Mouse (Mus musculus) gastrocnemius, postnatal 14 days (tissue): ENCODE measurements around the gene Sorbs1. TPM values are rescaled to one million over a fixed set of nuclear protein-coding genes. Genes with fewer than 3 reads are reported as not detected.

ENCODE experiments used
- DNase-seq: peaks from one replicate; pipeline ENCODE4 v3.0.0; 2021; ENCODE audit warnings: mixed read lengths
- intact Hi-C: fragments of 180-260 bp; cut with DNase I; formaldehyde crosslinking; loops from one replicate; pipeline ENCODE4 v1.15.1; 2025; ENCODE audit warnings: low total_unique reads
- total RNA-seq, 2 experiments: library from RNA; stranded (reverse); gene quantifications; 2 replicates each; pipeline ENCODE4 v1.2.3; 2021

The Sorbs1 gene
- total RNA-seq, 2 experiments from 2014 or later: 59.4 to 109 TPM

- DNase-seq: no peak
- intact Hi-C loops: no loop called here
Observed at GRCm38 (mm10) chr19:40256376-40257050, 257.1 kb downstream of the Sorbs1 start.

GRCm38 (mm10) chr19:40255561-40255960 is 258.0 kb downstream of the Sorbs1 start:
- DNase-seq: no peak
- intact Hi-C loops: no loop called here

GRCm38 (mm10) chr19:40254741-40255140 is 258.8 kb downstream of the Sorbs1 start:
- intact Hi-C loops: no loop called here
- DNase-seq: no peak

GRCm38 (mm10) chr19:40253768-40254167 is 259.8 kb downstream of the Sorbs1 start:
- no peak for DNase-seq
- intact Hi-C loops: no loop called here

GRCm38 (mm10) chr19:40251115-40251514 is 262.5 kb downstream of the Sorbs1 start:
- no peak for DNase-seq
- intact Hi-C loops: no loop called here

GRCm38 (mm10) chr19:40249352-40249751 is 264.2 kb downstream of the Sorbs1 start:
- intact Hi-C loops: no loop called here
- no peak for DNase-seq

- no peak for DNase-seq
- intact Hi-C loops: no loop called here
Observed at GRCm38 (mm10) chr19:40248476-40248875, 265.1 kb downstream of the Sorbs1 start.

GRCm38 (mm10) chr19:40247268-40247666 is 266.3 kb downstream of the Sorbs1 start:
- no peak for DNase-seq
- intact Hi-C loops: no loop called here

GRCm38 (mm10) chr19:40246646-40247267 is 266.8 kb downstream of the Sorbs1 start:
- intact Hi-C loops: no loop called here
- DNase-seq: no peak

Other genes with a start within 250 kb of the Sorbs1 start
- 100 to 1,000 TPM; 131 to 142 TPM for gene Pdlim1, start 241.9 kb downstream of the Sorbs1 start, total RNA-seq
- 10 to 100 TPM in 1 of 2 experiments, 1 to 10 TPM in 1; 7.9 to 12.0 TPM for gene Aldh18a1, start 74.7 kb upstream of the Sorbs1 start, total RNA-seq
- gene Tctn3, start 98.5 kb upstream of the Sorbs1 start, total RNA-seq: 1 to 10 TPM; 1.9 to 2.6 TPM
- 10 to 100 TPM; 20.2 to 25.9 TPM for gene Entpd1, start 98.6 kb upstream of the Sorbs1 start, total RNA-seq
- not detected for gene Cc2d2b, start 235.0 kb upstream of the Sorbs1 start, total RNA-seq